Mouse (Mus musculus): ENCODE data around the gene Ufc1. TPM values are rescaled to one million over a fixed set of nuclear protein-coding genes. Genes with fewer than 3 reads are reported as not detected.
"Not testable (repeated sequence)": the region's sequence is repeated elsewhere in the genome, so short reads cannot be mapped to it uniquely, and the experiment has no call there.

Ufc1 gene
- polyA plus RNA-seq, 1 experiment: 11.1 TPM

- Histone ChIP-seq H3K27me3 (ENCODE audit: control insufficient read depth, insufficient read depth, low read length) (no peaks in the 10 kb centered on the region), H3K36me3 (ENCODE audit: control insufficient read depth, insufficient read depth, low read length) (no peaks in the 10 kb centered on the region)
- DNase-seq (ENCODE audit: low read depth in 1 of 2, low spot score in 2 of 2): peak; percentile 84
Measured at GRCm38 (mm10) chr1:171328839-171329432, 34.1 kb upstream of the Ufc1 start, which contains the start of gene Dedd. Gene Dedd (plus strand): TSS chr1:171329145.

GRCm38 (mm10) chr1:171328244-171328643 lies 33.4 kb upstream of the Ufc1 start:
- H3K27ac ChIP-seq (ENCODE audit: insufficient read depth, low read length): peak overlapping the region; percentile 94
- H3K4me1 ChIP-seq (ENCODE audit: control insufficient read depth, insufficient read depth, insufficient read length): peaks cover 3% of the 10 kb centered on the region; the same call in 1 of the 2 replicates
- WGBS: 32% methylated on average over 9 of the region's 9 CpGs
- H3K4me3 ChIP-seq (ENCODE audit: extremely low read depth, insufficient read depth, insufficient read length): peak overlapping the region; percentile 71
- no peaks in the 10 kb centered on the region for H3K27me3 ChIP-seq (ENCODE audit: control insufficient read depth, insufficient read depth, low read length)
- TF ChIP-seq CTCF (IDR thresholded peaks at IDR 0.05; ENCODE audit: extremely low read depth, insufficient read depth, insufficient read length, insufficient replicate concordance) (no peak), POLR2A (IDR thresholded peaks at IDR 0.05; ENCODE audit: low read depth, low read length) (no peak)
- DNase-seq (ENCODE audit: low read depth in 1 of 2, low spot score in 2 of 2): no peak
- no peaks in the 10 kb centered on the region for H3K36me3 ChIP-seq (ENCODE audit: control insufficient read depth, insufficient read depth, low read length)

More at GRCm38 (mm10) chr1:171328839-171329432, 34.1 kb upstream of the Ufc1 start, which contains the start of gene Dedd:
- TF ChIP-seq CTCF (IDR thresholded peaks at IDR 0.05; ENCODE audit: extremely low read depth, insufficient read depth, insufficient read length, insufficient replicate concordance) (no peak), POLR2A (IDR thresholded peaks at IDR 0.05; ENCODE audit: low read depth, low read length) (no peak; the same call in 1 of the 2 replicates)
- peak within 1 kb of the TSS; percentile 71 for H3K4me3 ChIP-seq (ENCODE audit: extremely low read depth, insufficient read depth, insufficient read length)
- peaks cover 3% of the 10 kb centered on the region for H3K4me1 ChIP-seq (ENCODE audit: control insufficient read depth, insufficient read depth, insufficient read length)
- under 1% methylated on average over 42 of the region's 48 CpGs for WGBS
- H3K27ac ChIP-seq (ENCODE audit: insufficient read depth, low read length): peak within 1 kb of the TSS; percentile 94

GRCm38 (mm10) chr1:171326588-171326987 lies 31.8 kb upstream of the Ufc1 start:
- not testable (repeated sequence) for H3K27me3 ChIP-seq (ENCODE audit: control insufficient read depth, insufficient read depth, low read length); H3K4me1 ChIP-seq (ENCODE audit: control insufficient read depth, insufficient read depth, insufficient read length); H3K4me3 ChIP-seq (ENCODE audit: extremely low read depth, insufficient read depth, insufficient read length); DNase-seq (ENCODE audit: low read depth in 1 of 2, low spot score in 2 of 2); H3K36me3 ChIP-seq (ENCODE audit: control insufficient read depth, insufficient read depth, low read length); H3K27ac ChIP-seq (ENCODE audit: insufficient read depth, low read length)
- 39% methylated on average over 4 of the region's 4 CpGs for WGBS

GRCm38 (mm10) chr1:171325571-171325970 lies 30.7 kb upstream of the Ufc1 start:
- H3K27ac ChIP-seq (ENCODE audit: insufficient read depth, low read length): no peak overlapping the region
- H3K4me1 ChIP-seq (ENCODE audit: control insufficient read depth, insufficient read depth, insufficient read length): peaks cover 1% of the 10 kb centered on the region; the same call in 1 of the 2 replicates
- H3K36me3 ChIP-seq (ENCODE audit: control insufficient read depth, insufficient read depth, low read length): no peaks in the 10 kb centered on the region
- TF ChIP-seq POLR2A (IDR thresholded peaks at IDR 0.05; ENCODE audit: low read depth, low read length) (no peak), CTCF (IDR thresholded peaks at IDR 0.05; ENCODE audit: extremely low read depth, insufficient read depth, insufficient read length, insufficient replicate concordance) (no peak)
- DNase-seq (ENCODE audit: low read depth in 1 of 2, low spot score in 2 of 2): no peak
- H3K27me3 ChIP-seq (ENCODE audit: control insufficient read depth, insufficient read depth, low read length): no peaks in the 10 kb centered on the region
- WGBS: 92% methylated on average over 2 of the region's 2 CpGs
- no peak overlapping the region for H3K4me3 ChIP-seq (ENCODE audit: extremely low read depth, insufficient read depth, insufficient read length)

- H3K4me1 ChIP-seq (ENCODE audit: control insufficient read depth, insufficient read depth, insufficient read length): no peaks in the 10 kb centered on the region
- no peak overlapping the region for H3K27ac ChIP-seq (ENCODE audit: insufficient read depth, low read length)
- 79% methylated on average over 1 of the region's 1 CpGs for WGBS
- no peaks in the 10 kb centered on the region for H3K36me3 ChIP-seq (ENCODE audit: control insufficient read depth, insufficient read depth, low read length)
- H3K4me3 ChIP-seq (ENCODE audit: extremely low read depth, insufficient read depth, insufficient read length): no peak overlapping the region
- no peaks in the 10 kb centered on the region for H3K27me3 ChIP-seq (ENCODE audit: control insufficient read depth, insufficient read depth, low read length)
- no peak for DNase-seq (ENCODE audit: low read depth in 1 of 2, low spot score in 2 of 2)
- no peak for TF ChIP-seq CTCF (IDR thresholded peaks at IDR 0.05; ENCODE audit: extremely low read depth, insufficient read depth, insufficient read length, insufficient replicate concordance)
- TF ChIP-seq POLR2A (IDR thresholded peaks at IDR 0.05; ENCODE audit: low read depth, low read length): no peak
Measured at GRCm38 (mm10) chr1:171322012-171322411, 27.2 kb upstream of the Ufc1 start.

- no peaks in the 10 kb centered on the region for H3K27me3 ChIP-seq (ENCODE audit: control insufficient read depth, insufficient read depth, low read length)
- H3K27ac ChIP-seq (ENCODE audit: insufficient read depth, low read length): no peak overlapping the region
- H3K36me3 ChIP-seq (ENCODE audit: control insufficient read depth, insufficient read depth, low read length): no peaks in the 10 kb centered on the region
- no peak for DNase-seq (ENCODE audit: low read depth in 1 of 2, low spot score in 2 of 2)
- no peak for TF ChIP-seq POLR2A (IDR thresholded peaks at IDR 0.05; ENCODE audit: low read depth, low read length)
- TF ChIP-seq CTCF (IDR thresholded peaks at IDR 0.05; ENCODE audit: extremely low read depth, insufficient read depth, insufficient read length, insufficient replicate concordance): no peak
- H3K4me3 ChIP-seq (ENCODE audit: extremely low read depth, insufficient read depth, insufficient read length): no peak overlapping the region
- H3K4me1 ChIP-seq (ENCODE audit: control insufficient read depth, insufficient read depth, insufficient read length): no peaks in the 10 kb centered on the region
Measured at GRCm38 (mm10) chr1:171321415-171321814, 26.6 kb upstream of the Ufc1 start.

GRCm38 (mm10) chr1:171320151-171320550 lies 25.3 kb upstream of the Ufc1 start:
- Histone ChIP-seq H3K27me3 (ENCODE audit: control insufficient read depth, insufficient read depth, low read length) (no peaks in the 10 kb centered on the region), H3K4me3 (ENCODE audit: extremely low read depth, insufficient read depth, insufficient read length) (no peak overlapping the region), H3K36me3 (ENCODE audit: control insufficient read depth, insufficient read depth, low read length) (no peaks in the 10 kb centered on the region), H3K27ac (ENCODE audit: insufficient read depth, low read length) (no peak overlapping the region), H3K4me1 (ENCODE audit: control insufficient read depth, insufficient read depth, insufficient read length) (no peaks in the 10 kb centered on the region)
- TF ChIP-seq POLR2A (IDR thresholded peaks at IDR 0.05; ENCODE audit: low read depth, low read length): no peak
- no peak for TF ChIP-seq CTCF (IDR thresholded peaks at IDR 0.05; ENCODE audit: extremely low read depth, insufficient read depth, insufficient read length, insufficient replicate concordance)
- 71% methylated on average over 5 of the region's 5 CpGs for WGBS
- no peak for DNase-seq (ENCODE audit: low read depth in 1 of 2, low spot score in 2 of 2)

Data from spleen, adult 2 months (tissue).